Mouse (Mus musculus): ENCODE measurements around the gene Tmem178b. TPM values are rescaled to one million over a fixed set of nuclear protein-coding genes. Genes with fewer than 3 reads are reported as not detected.

Gene Tmem178b
- polyA plus RNA-seq, 1 experiment: 0.34 TPM

GRCm38 (mm10) chr6:40091250-40091651, 218.2 kb downstream of the Tmem178b start:
- no peak overlapping the region for H3K4me3 ChIP-seq (ENCODE audit: low read depth, low read length)
- no peak overlapping the region for H3K9ac ChIP-seq (ENCODE audit: low read depth, poor library complexity, severe bottlenecking)
- H3K36me3 ChIP-seq (ENCODE audit: control insufficient read depth, insufficient read depth, low read length, poor library complexity, severe bottlenecking): no peaks in the 10 kb centered on the region
- no peaks in the 10 kb centered on the region for H3K4me1 ChIP-seq (ENCODE audit: control insufficient read depth, insufficient read depth, low read length)
- no peaks in the 10 kb centered on the region for H3K9me3 ChIP-seq (replicated peaks; ENCODE audit: control insufficient read depth, insufficient read depth, low read length, poor library complexity, severe bottlenecking)
- no peak for TF ChIP-seq POLR2A (IDR thresholded peaks at IDR 0.05; ENCODE audit: insufficient read depth, low read length)
- no peak for TF ChIP-seq EP300 (IDR thresholded peaks at IDR 0.05; ENCODE audit: insufficient read depth, low read depth, low read length)
- TF ChIP-seq CTCF (IDR thresholded peaks at IDR 0.05; ENCODE audit: low read depth, low read length): no peak
- H3K27ac ChIP-seq (ENCODE audit: insufficient read depth, low read length): no peak overlapping the region
- H3K27me3 ChIP-seq (ENCODE audit: control insufficient read depth, insufficient read depth, low read length, poor library complexity, severe bottlenecking): no peaks in the 10 kb centered on the region

- no peak overlapping the region for H3K9ac ChIP-seq (ENCODE audit: low read depth, poor library complexity, severe bottlenecking)
- H3K27me3 ChIP-seq (ENCODE audit: control insufficient read depth, insufficient read depth, low read length, poor library complexity, severe bottlenecking): no peaks in the 10 kb centered on the region
- no peaks in the 10 kb centered on the region for H3K4me1 ChIP-seq (ENCODE audit: control insufficient read depth, insufficient read depth, low read length)
- no peak overlapping the region for H3K4me3 ChIP-seq (ENCODE audit: low read depth, low read length)
- TF ChIP-seq EP300 (IDR thresholded peaks at IDR 0.05; ENCODE audit: insufficient read depth, low read depth, low read length) (no peak), CTCF (IDR thresholded peaks at IDR 0.05; ENCODE audit: low read depth, low read length) (no peak), POLR2A (IDR thresholded peaks at IDR 0.05; ENCODE audit: insufficient read depth, low read length) (no peak)
- H3K27ac ChIP-seq (ENCODE audit: insufficient read depth, low read length): no peak overlapping the region
- no peaks in the 10 kb centered on the region for H3K36me3 ChIP-seq (ENCODE audit: control insufficient read depth, insufficient read depth, low read length, poor library complexity, severe bottlenecking)
- H3K9me3 ChIP-seq (replicated peaks; ENCODE audit: control insufficient read depth, insufficient read depth, low read length, poor library complexity, severe bottlenecking): no peaks in the 10 kb centered on the region
These were observed 225.4 kb downstream of the Tmem178b start for GRCm38 (mm10) chr6:40098498-40098897.

GRCm38 (mm10) chr6:40101785-40102184, 228.7 kb downstream of the Tmem178b start:
- H3K9ac ChIP-seq (ENCODE audit: low read depth, poor library complexity, severe bottlenecking): no peak overlapping the region
- TF ChIP-seq EP300 (IDR thresholded peaks at IDR 0.05; ENCODE audit: insufficient read depth, low read depth, low read length) (no peak), POLR2A (IDR thresholded peaks at IDR 0.05; ENCODE audit: insufficient read depth, low read length) (no peak)
- no peaks in the 10 kb centered on the region for H3K36me3 ChIP-seq (ENCODE audit: control insufficient read depth, insufficient read depth, low read length, poor library complexity, severe bottlenecking)
- H3K9me3 ChIP-seq (replicated peaks; ENCODE audit: control insufficient read depth, insufficient read depth, low read length, poor library complexity, severe bottlenecking): no peaks in the 10 kb centered on the region
- H3K27me3 ChIP-seq (ENCODE audit: control insufficient read depth, insufficient read depth, low read length, poor library complexity, severe bottlenecking): no peaks in the 10 kb centered on the region
- H3K27ac ChIP-seq (ENCODE audit: insufficient read depth, low read length): no peak overlapping the region
- H3K4me3 ChIP-seq (ENCODE audit: low read depth, low read length): no peak overlapping the region
- no peaks in the 10 kb centered on the region for H3K4me1 ChIP-seq (ENCODE audit: control insufficient read depth, insufficient read depth, low read length)

GRCm38 (mm10) chr6:40102863-40103262, 229.8 kb downstream of the Tmem178b start:
- H3K27me3 ChIP-seq (ENCODE audit: control insufficient read depth, insufficient read depth, low read length, poor library complexity, severe bottlenecking): no peaks in the 10 kb centered on the region
- H3K9ac ChIP-seq (ENCODE audit: low read depth, poor library complexity, severe bottlenecking): no peak overlapping the region
- H3K9me3 ChIP-seq (replicated peaks; ENCODE audit: control insufficient read depth, insufficient read depth, low read length, poor library complexity, severe bottlenecking): no peaks in the 10 kb centered on the region
- TF ChIP-seq EP300 (IDR thresholded peaks at IDR 0.05; ENCODE audit: insufficient read depth, low read depth, low read length): no peak
- no peak for TF ChIP-seq CTCF (IDR thresholded peaks at IDR 0.05; ENCODE audit: low read depth, low read length)
- no peak for TF ChIP-seq POLR2A (IDR thresholded peaks at IDR 0.05; ENCODE audit: insufficient read depth, low read length)
- no peak overlapping the region for H3K4me3 ChIP-seq (ENCODE audit: low read depth, low read length)
- no peak overlapping the region for H3K27ac ChIP-seq (ENCODE audit: insufficient read depth, low read length)
- no peaks in the 10 kb centered on the region for H3K36me3 ChIP-seq (ENCODE audit: control insufficient read depth, insufficient read depth, low read length, poor library complexity, severe bottlenecking)
- H3K4me1 ChIP-seq (ENCODE audit: control insufficient read depth, insufficient read depth, low read length): no peaks in the 10 kb centered on the region

GRCm38 (mm10) chr6:40110029-40110428, 237.0 kb downstream of the Tmem178b start:
- no peaks in the 10 kb centered on the region for H3K36me3 ChIP-seq (ENCODE audit: control insufficient read depth, insufficient read depth, low read length, poor library complexity, severe bottlenecking)
- TF ChIP-seq POLR2A (IDR thresholded peaks at IDR 0.05; ENCODE audit: insufficient read depth, low read length): no peak
- TF ChIP-seq CTCF (IDR thresholded peaks at IDR 0.05; ENCODE audit: low read depth, low read length): no peak
- no peak for TF ChIP-seq EP300 (IDR thresholded peaks at IDR 0.05; ENCODE audit: insufficient read depth, low read depth, low read length)
- H3K4me3 ChIP-seq (ENCODE audit: low read depth, low read length): no peak overlapping the region
- H3K27ac ChIP-seq (ENCODE audit: insufficient read depth, low read length): no peak overlapping the region
- no peak overlapping the region for H3K9ac ChIP-seq (ENCODE audit: low read depth, poor library complexity, severe bottlenecking)
- H3K9me3 ChIP-seq (replicated peaks; ENCODE audit: control insufficient read depth, insufficient read depth, low read length, poor library complexity, severe bottlenecking): no peaks in the 10 kb centered on the region
- H3K27me3 ChIP-seq (ENCODE audit: control insufficient read depth, insufficient read depth, low read length, poor library complexity, severe bottlenecking): no peaks in the 10 kb centered on the region; the same call in 1 of the 2 replicates
- no peaks in the 10 kb centered on the region for H3K4me1 ChIP-seq (ENCODE audit: control insufficient read depth, insufficient read depth, low read length)

- Histone ChIP-seq H3K9me3 (replicated peaks; ENCODE audit: control insufficient read depth, insufficient read depth, low read length, poor library complexity, severe bottlenecking) (no peaks in the 10 kb centered on the region), H3K36me3 (ENCODE audit: control insufficient read depth, insufficient read depth, low read length, poor library complexity, severe bottlenecking) (no peaks in the 10 kb centered on the region), H3K27me3 (ENCODE audit: control insufficient read depth, insufficient read depth, low read length, poor library complexity, severe bottlenecking) (no peaks in the 10 kb centered on the region; the same call in 1 of the 2 replicates), H3K4me3 (ENCODE audit: low read depth, low read length) (no peak overlapping the region), H3K4me1 (ENCODE audit: control insufficient read depth, insufficient read depth, low read length) (no peaks in the 10 kb centered on the region), H3K9ac (ENCODE audit: low read depth, poor library complexity, severe bottlenecking) (no peak overlapping the region), H3K27ac (ENCODE audit: insufficient read depth, low read length) (no peak overlapping the region)
- TF ChIP-seq CTCF (IDR thresholded peaks at IDR 0.05; ENCODE audit: low read depth, low read length): no peak
- TF ChIP-seq EP300 (IDR thresholded peaks at IDR 0.05; ENCODE audit: insufficient read depth, low read depth, low read length): no peak
- TF ChIP-seq POLR2A (IDR thresholded peaks at IDR 0.05; ENCODE audit: insufficient read depth, low read length): no peak
These were observed 237.7 kb downstream of the Tmem178b start for GRCm38 (mm10) chr6:40110729-40111128.

Measured in ES-Bruce4 (cell line).